Mouse (Mus musculus) heart, adult 2 months (tissue): ENCODE measurements around the gene Treml4.

Experiments used
- CTCF ChIP-seq: fragments of 200-600 bp; IDR thresholded peaks from 2 replicates; pipeline ENCODE4 v1.8.1; 2022; ENCODE audit warnings: antibody characterized with exemption, mild to moderate bottlenecking, moderate library complexity
- POLR2A ChIP-seq: fragments of 200-500 bp; IDR thresholded peaks from 2 replicates; pipeline ENCODE4 v1.6.1; 2011; ENCODE audit warnings: mild to moderate bottlenecking, low read depth, low read length, control low read depth; ENCODE audit not compliant: insufficient read depth

GRCm38 (mm10) chr17:48235773-48236370, 28.2 kb upstream of the Treml4 start:
- TF ChIP-seq CTCF (no peak), POLR2A (no peak)
